Mouse (Mus musculus) heart, embryonic 13.5 days (tissue): ENCODE data around the gene Arfgef2. TPM values are rescaled to one million over a fixed set of nuclear protein-coding genes. Genes with fewer than 3 reads are reported as not detected.
A peak's percentile ranks its signal among the peaks of the same experiment; 100 is the strongest.

Experiments used
- ATAC-seq: fragments of 200-750 bp; cut with Nextera tagmentation; 2 replicates; pipeline ENCODE4 v1.8.0; 2017; ENCODE audit warnings: moderate TSS enrichment; ENCODE audit not compliant: insufficient number of reproducible peaks, low FRiP score, low TSS enrichment; ENCODE audit errors: extremely low read depth
- H3K27ac ChIP-seq: fragments of 300-500 bp; sonication (generic); replicated peaks from 2 replicates; pipeline ENCODE4 v1.5.1; 2015; ENCODE audit warnings: moderate library complexity, mild to moderate bottlenecking, inconsistent platforms
- H3K27me3 ChIP-seq: fragments of 300-500 bp; sonication (generic); replicated peaks from 2 replicates; pipeline ENCODE4 v1.6.1; 2015; ENCODE audit warnings: mild to moderate bottlenecking, inconsistent platforms
- H3K36me3 ChIP-seq: fragments of 300-500 bp; sonication (generic); 2 replicates; pipeline ENCODE4 v1.6.1; 2015; ENCODE audit warnings: mild to moderate bottlenecking, inconsistent platforms
- H3K4me1 ChIP-seq: fragments of 300-500 bp; sonication (generic); 2 replicates; pipeline ENCODE4 v1.6.1; 2015; ENCODE audit warnings: inconsistent platforms
- H3K4me2 ChIP-seq: fragments of 300-500 bp; sonication (generic); 2 replicates; pipeline ENCODE4 v1.6.1; 2015; ENCODE audit warnings: inconsistent platforms, mild to moderate bottlenecking, moderate library complexity
- H3K4me3 ChIP-seq: fragments of 300-500 bp; sonication (generic); 2 replicates; pipeline ENCODE4 v1.5.1; 2015; ENCODE audit warnings: moderate library complexity, mild to moderate bottlenecking, inconsistent platforms
- H3K9ac ChIP-seq: fragments of 300-500 bp; sonication (generic); 2 replicates; pipeline ENCODE4 v1.6.1; 2015; ENCODE audit warnings: inconsistent platforms, mild to moderate bottlenecking, moderate library complexity
- H3K9me3 ChIP-seq: fragments of 300-500 bp; sonication (generic); 2 replicates; pipeline ENCODE4 v1.6.1; 2016; ENCODE audit warnings: inconsistent platforms
- WGBS: fragments of 180-500 bp; shearing (Covaris S2); methylation state at CpG from one replicate; pipeline ENCODE4 v1.1.7; 2015; ENCODE audit warnings: mixed read lengths; 5-methylcytosine and 5-hydroxymethylcytosine counted together
- polyA plus RNA-seq: library from polyadenylated mRNA; unstranded; fragments of >200 nt; fragmentation: Nextera tagmentation; extraction: Ambion mirVana; gene quantifications from 2 replicates; pipeline ENCODE4 v1.2.1, GENCODE M21; 2015

Gene Arfgef2
- polyA plus RNA-seq, 1 experiment from 2014 or later = 5.2 TPM

- Histone ChIP-seq H3K9ac (no peak overlapping the region), H3K27ac (peak overlapping the region; percentile 12; the same call in 1 of the 2 replicates), H3K9me3 (no peaks in the 10 kb centered on the region), H3K4me1 (peaks cover 42% of the 10 kb centered on the region), H3K36me3 (peaks cover 14% of the 10 kb centered on the region), H3K4me2 (no peak overlapping the region), H3K4me3 (no peak overlapping the region), H3K27me3 (no peaks in the 10 kb centered on the region)
- WGBS = 61% methylated on average over 3 of the region's 3 CpGs
- no peak for ATAC-seq
These were observed 104.3 kb downstream of the Arfgef2 start for GRCm38 (mm10) chr2:166909729-166910128.

DNA sequence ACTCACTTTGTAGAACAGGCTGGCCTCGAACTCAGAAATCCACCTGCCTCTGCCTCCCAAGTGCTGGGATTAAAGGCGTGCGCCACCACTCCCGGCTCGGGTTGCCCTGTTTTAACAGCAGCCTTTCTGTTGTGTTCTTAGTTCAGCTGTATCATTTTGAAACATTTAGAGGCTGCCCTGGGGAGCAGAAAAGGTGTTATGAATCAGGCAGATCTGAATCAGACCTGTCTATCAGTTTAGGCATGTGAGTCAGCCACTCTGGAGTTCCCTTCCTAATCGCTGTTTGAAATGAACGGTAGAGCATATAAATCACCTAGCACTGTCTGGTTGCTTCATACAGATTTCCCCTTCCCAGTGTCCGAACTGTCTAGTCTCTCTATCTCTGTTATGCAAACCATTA lies 105.1 kb downstream of the Arfgef2 start:
- Histone ChIP-seq H3K27ac (no peak overlapping the region), H3K9ac (no peak overlapping the region), H3K36me3 (peaks cover 14% of the 10 kb centered on the region), H3K4me2 (no peak overlapping the region), H3K4me3 (no peak overlapping the region), H3K9me3 (no peaks in the 10 kb centered on the region), H3K27me3 (no peaks in the 10 kb centered on the region), H3K4me1 (peaks cover 36% of the 10 kb centered on the region)
- no peak for ATAC-seq
- 89% methylated on average over 8 of the region's 8 CpGs for WGBS

- ATAC-seq = no peak
- H3K9me3 ChIP-seq = no peaks in the 10 kb centered on the region
- no peaks in the 10 kb centered on the region for H3K27me3 ChIP-seq
- no peak overlapping the region for H3K27ac ChIP-seq
- H3K4me1 ChIP-seq = no peaks in the 10 kb centered on the region
- H3K4me2 ChIP-seq = no peak overlapping the region
- no peak overlapping the region for H3K9ac ChIP-seq
- no peak overlapping the region for H3K4me3 ChIP-seq
- H3K36me3 ChIP-seq = peaks cover 92% of the 10 kb centered on the region
- WGBS = 84% methylated on average over 2 of the region's 2 CpGs
These were observed 118.6 kb downstream of the Arfgef2 start for GRCm38 (mm10) chr2:166923971-166924370.

DNA sequence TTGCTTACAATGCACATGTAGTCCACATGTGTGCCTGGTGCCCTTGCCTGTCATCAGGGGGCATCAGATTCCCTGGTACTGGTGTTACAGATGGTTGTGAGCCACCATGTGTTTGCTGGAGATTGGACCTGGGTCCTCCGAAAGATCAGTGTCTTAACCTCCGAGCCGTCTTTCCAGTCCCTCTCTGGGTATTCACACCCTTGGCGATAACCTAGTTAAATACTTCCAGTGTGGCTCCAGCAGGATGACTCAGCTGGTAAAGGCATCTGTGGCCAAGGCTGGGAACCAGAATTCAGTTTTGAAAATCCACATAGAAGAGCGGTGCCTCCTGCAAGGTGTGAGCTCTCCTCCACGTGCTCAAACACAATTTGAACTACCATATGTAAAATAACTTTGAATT lies 128.6 kb downstream of the Arfgef2 start:
- no peak overlapping the region for H3K4me2 ChIP-seq
- peaks cover 96% of the 10 kb centered on the region for H3K36me3 ChIP-seq
- H3K9me3 ChIP-seq = no peaks in the 10 kb centered on the region
- ATAC-seq = no peak
- no peak overlapping the region for H3K4me3 ChIP-seq
- H3K4me1 ChIP-seq = peaks cover 5% of the 10 kb centered on the region
- WGBS = 87% methylated on average over 6 of the region's 6 CpGs
- no peak overlapping the region for H3K27ac ChIP-seq
- H3K9ac ChIP-seq = no peak overlapping the region
- H3K27me3 ChIP-seq = no peaks in the 10 kb centered on the region

DNA sequence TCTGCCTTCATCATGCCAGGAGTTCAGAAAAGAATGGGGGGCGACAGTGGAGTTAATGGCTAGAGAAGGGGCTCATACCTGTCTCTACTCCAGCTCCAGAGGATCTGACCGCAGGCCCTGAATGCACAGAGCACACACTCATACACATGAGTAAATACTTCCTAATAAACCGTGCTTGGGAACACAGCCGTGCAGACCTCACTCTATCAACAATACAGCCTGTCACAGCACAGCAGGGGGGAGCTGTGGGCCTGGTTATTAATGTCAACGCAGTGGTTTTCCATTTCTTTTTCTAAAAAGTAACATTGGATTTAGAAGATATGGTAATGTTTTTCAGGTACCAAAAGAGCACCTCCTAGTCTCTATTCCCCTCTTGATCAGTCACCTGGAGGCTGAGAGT lies 129.0 kb downstream of the Arfgef2 start:
- H3K4me1 ChIP-seq = peaks cover 5% of the 10 kb centered on the region
- no peak overlapping the region for H3K27ac ChIP-seq
- no peak for ATAC-seq
- H3K9ac ChIP-seq = no peak overlapping the region
- 91% methylated on average over 5 of the region's 5 CpGs for WGBS
- no peaks in the 10 kb centered on the region for H3K27me3 ChIP-seq
- no peaks in the 10 kb centered on the region for H3K9me3 ChIP-seq
- H3K36me3 ChIP-seq = peaks cover 96% of the 10 kb centered on the region
- H3K4me3 ChIP-seq = no peak overlapping the region
- no peak overlapping the region for H3K4me2 ChIP-seq

DNA sequence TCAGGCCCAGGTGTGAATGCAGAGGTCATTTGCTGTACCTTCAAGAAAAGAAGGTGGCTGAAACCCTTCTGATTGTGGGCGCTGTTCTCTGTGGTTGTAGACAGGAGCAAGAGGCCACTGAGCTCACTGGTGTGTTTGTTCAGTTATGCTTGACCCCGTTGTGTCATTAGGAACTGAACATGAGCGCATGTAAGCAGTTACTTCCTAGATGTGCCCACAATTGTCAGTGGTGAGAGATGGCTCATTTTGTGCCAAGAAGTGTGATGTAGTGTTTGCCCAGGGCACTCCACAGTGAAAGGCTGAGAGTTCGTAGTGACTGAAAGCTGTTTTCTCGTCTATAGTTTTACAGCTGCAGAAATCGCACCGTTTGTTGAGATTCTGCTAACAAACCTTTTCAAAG lies 130.2 kb downstream of the Arfgef2 start:
- Histone ChIP-seq H3K9me3 (no peaks in the 10 kb centered on the region), H3K4me3 (no peak overlapping the region), H3K4me1 (peaks cover 5% of the 10 kb centered on the region), H3K27me3 (no peaks in the 10 kb centered on the region), H3K9ac (no peak overlapping the region), H3K27ac (no peak overlapping the region), H3K4me2 (no peak overlapping the region), H3K36me3 (peaks cover 94% of the 10 kb centered on the region)
- ATAC-seq = no peak
- 93% methylated on average over 7 of the region's 7 CpGs for WGBS

DNA sequence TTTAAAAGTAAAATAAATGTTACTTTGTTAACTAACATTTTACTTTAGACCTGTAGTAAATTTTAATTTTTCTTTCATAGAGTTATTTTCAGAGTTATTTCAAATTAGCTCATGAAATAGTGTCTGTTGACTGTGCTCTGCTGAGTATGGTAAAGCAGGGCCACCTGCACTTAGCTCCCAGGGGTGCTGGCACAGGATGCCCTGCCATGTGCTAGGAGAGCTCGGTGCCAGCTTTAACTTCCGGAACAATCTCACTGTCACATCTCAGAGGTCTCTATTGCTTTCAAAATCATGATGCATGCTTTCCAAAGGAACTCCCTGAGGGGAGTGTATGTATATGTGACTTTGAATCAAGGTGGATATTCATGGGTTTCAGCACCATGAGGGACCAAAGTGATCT lies 130.8 kb downstream of the Arfgef2 start:
- H3K9me3 ChIP-seq = no peaks in the 10 kb centered on the region
- no peak overlapping the region for H3K27ac ChIP-seq
- peaks cover 94% of the 10 kb centered on the region for H3K36me3 ChIP-seq
- no peak overlapping the region for H3K9ac ChIP-seq
- 85% methylated on average over 2 of the region's 2 CpGs for WGBS
- H3K4me2 ChIP-seq = no peak overlapping the region
- H3K4me1 ChIP-seq = peaks cover 5% of the 10 kb centered on the region
- H3K27me3 ChIP-seq = no peaks in the 10 kb centered on the region
- H3K4me3 ChIP-seq = no peak overlapping the region
- no peak for ATAC-seq

DNA sequence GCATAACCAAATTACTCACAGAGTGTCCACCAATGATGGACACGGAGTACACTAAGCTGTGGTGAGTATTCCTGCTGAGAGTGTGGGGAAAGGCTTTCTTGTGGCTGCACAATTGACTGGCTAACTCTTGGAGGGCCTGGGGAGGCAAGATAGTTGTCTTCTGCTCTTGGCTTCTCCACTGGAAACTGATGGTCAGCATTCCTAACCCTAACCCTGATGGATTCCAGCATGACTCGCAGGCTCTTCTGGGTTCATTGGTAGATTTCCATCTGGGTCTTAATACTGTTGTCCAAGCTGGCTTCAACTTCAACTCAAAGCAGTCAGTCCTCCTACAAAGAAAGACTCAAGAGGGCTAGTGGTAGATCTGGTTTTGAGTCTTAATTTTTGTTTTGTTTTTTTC lies 137.8 kb downstream of the Arfgef2 start:
- ATAC-seq = no peak
- no peak overlapping the region for H3K9ac ChIP-seq
- peaks cover 96% of the 10 kb centered on the region for H3K36me3 ChIP-seq
- H3K4me1 ChIP-seq = peaks cover 6% of the 10 kb centered on the region; the same call in 1 of the 2 replicates
- no peak overlapping the region for H3K27ac ChIP-seq
- no peak overlapping the region for H3K4me3 ChIP-seq
- H3K4me2 ChIP-seq = no peak overlapping the region
- no peaks in the 10 kb centered on the region for H3K9me3 ChIP-seq
- H3K27me3 ChIP-seq = no peaks in the 10 kb centered on the region
- 92% methylated on average over 2 of the region's 2 CpGs for WGBS

DNA sequence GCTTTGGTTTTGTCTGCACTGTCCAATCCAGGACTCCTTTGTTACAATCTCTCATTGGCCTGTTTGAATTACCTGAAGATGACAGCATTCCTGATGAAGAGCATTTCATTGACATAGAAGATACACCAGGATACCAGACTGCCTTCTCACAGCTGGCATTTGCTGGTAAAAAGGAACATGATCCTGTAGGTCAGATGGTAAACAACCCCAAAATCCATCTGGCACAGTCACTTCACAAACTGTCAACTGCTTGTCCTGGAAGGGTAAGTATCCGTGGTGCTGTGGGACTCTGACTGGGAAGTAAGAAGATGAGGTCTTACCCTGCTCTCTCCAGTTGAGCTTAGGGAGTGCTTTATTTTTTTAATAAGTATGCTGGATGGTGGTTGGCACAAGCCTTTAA lies 139.0 kb downstream of the Arfgef2 start:
- no peaks in the 10 kb centered on the region for H3K9me3 ChIP-seq
- no peaks in the 10 kb centered on the region for H3K27me3 ChIP-seq
- no peak overlapping the region for H3K27ac ChIP-seq
- H3K36me3 ChIP-seq = peaks cover 96% of the 10 kb centered on the region
- H3K4me1 ChIP-seq = peaks cover 6% of the 10 kb centered on the region; the same call in 1 of the 2 replicates
- ATAC-seq = no peak
- WGBS = 67% methylated on average over 1 of the region's 1 CpGs
- no peak overlapping the region for H3K9ac ChIP-seq
- no peak overlapping the region for H3K4me3 ChIP-seq
- no peak overlapping the region for H3K4me2 ChIP-seq

GRCm38 (mm10) chr2:166945456-166945855 lies 140.1 kb downstream of the Arfgef2 start:
- no peak overlapping the region for H3K9ac ChIP-seq
- H3K4me1 ChIP-seq = peaks cover 6% of the 10 kb centered on the region; the same call in 1 of the 2 replicates
- 48% methylated on average over 4 of the region's 4 CpGs for WGBS
- no peak overlapping the region for H3K4me2 ChIP-seq
- H3K36me3 ChIP-seq = peaks cover 98% of the 10 kb centered on the region
- ATAC-seq = no peak
- H3K27ac ChIP-seq = no peak overlapping the region
- no peaks in the 10 kb centered on the region for H3K27me3 ChIP-seq
- no peak overlapping the region for H3K4me3 ChIP-seq
- no peaks in the 10 kb centered on the region for H3K9me3 ChIP-seq
